Mouse (Mus musculus): Measurements from ENCODE around the gene Hpf1.
A peak's percentile ranks its signal among the peaks of the same experiment; 100 is the strongest.

The Hpf1 gene

DNA sequence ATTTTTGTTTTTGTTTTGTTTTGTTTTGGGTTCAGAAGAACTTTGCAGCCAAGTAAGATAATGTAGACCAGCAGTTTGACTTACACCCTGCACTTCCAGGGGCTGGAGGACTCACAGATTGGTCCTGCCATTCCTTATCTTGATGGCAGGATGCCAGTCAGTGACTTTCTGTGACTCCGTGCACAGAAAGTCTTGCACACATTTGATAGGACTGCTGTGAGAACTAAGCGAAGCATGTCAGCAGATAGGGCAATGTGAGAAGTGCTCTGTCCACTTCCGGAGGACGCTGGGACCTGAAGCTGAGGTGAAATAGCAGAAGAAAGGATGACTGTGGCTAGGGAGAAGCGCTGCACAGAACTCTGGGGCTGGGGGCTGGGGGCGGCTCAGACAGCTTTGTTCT lies 5.7 kb downstream of the Hpf1 start:
- no peak for DNase-seq (ENCODE audit: low read depth, low spot score)

DNA sequence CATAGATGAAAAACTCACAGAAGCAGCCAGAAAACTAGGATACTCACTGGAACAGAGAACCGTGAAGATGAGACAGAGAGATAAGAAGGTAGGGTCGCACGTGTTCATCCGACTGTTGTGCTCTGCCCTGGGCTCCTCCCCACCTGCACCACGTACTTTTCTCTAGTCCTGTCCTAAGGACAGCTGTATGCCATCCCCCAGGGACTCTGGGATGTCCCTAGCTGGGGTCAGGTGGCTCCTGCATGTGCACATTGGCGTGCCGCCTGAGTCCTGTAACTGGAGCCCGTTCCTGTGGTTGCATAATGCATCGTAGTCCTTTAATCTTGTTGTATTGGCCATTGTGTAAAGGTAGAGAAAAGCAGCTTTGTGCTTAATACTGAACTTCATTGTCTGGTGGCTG lies 9.9 kb downstream of the Hpf1 start:
- DNase-seq (ENCODE audit: low read depth, low spot score): peak; percentile 77

- DNase-seq (ENCODE audit: low read depth, low spot score): no peak
Observed at GRCm38 (mm10) chr8:60912081-60912480, 21.9 kb downstream of the Hpf1 start.

- no peak for DNase-seq (ENCODE audit: low read depth, low spot score)
Observed at GRCm38 (mm10) chr8:60912554-60912953, 22.3 kb downstream of the Hpf1 start.

DNA sequence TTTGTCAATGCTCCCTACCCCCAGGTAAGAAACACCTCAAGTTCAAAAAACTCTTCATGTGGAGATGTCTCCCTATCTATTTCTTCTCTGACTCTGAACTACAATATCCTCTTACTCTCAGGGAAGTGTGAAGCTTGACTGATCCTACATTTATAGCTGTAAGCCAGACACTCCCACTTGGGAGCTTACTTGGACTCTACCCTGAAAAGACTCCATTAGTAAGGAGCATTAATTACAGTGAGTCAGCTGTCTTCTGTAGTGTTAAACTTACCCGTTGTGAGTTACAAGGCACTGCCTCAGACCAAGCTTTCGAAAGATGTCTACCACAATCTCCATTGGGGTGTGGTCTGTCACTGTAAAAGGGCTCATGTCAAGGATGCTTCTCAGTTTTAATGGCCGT lies 28.9 kb downstream of the Hpf1 start:
- DNase-seq (ENCODE audit: low read depth, low spot score): no peak

DNA sequence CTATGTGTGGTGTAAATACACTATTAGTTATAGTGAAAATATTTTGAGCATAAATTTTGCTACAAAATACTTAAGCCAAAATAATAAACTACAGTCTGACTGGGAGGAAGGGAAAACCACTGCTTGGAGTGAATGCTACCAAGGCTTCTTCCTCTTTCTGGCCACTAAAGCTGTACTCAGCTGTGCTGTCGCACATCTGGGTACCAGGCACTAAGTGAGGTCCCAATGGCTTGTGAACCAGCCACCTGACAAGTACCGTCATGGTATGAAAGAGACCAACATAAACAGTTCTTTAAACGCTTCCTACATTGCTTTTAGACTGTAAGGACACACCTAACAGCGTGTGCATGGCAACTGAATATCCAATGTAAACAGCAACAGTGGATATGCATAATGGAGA lies 30.0 kb downstream of the Hpf1 start:
- no peak for DNase-seq (ENCODE audit: low read depth, low spot score)

GRCm38 (mm10) chr8:60933617-60934016 lies 43.4 kb downstream of the Hpf1 start:
- DNase-seq (ENCODE audit: low read depth, low spot score): no peak

DNA sequence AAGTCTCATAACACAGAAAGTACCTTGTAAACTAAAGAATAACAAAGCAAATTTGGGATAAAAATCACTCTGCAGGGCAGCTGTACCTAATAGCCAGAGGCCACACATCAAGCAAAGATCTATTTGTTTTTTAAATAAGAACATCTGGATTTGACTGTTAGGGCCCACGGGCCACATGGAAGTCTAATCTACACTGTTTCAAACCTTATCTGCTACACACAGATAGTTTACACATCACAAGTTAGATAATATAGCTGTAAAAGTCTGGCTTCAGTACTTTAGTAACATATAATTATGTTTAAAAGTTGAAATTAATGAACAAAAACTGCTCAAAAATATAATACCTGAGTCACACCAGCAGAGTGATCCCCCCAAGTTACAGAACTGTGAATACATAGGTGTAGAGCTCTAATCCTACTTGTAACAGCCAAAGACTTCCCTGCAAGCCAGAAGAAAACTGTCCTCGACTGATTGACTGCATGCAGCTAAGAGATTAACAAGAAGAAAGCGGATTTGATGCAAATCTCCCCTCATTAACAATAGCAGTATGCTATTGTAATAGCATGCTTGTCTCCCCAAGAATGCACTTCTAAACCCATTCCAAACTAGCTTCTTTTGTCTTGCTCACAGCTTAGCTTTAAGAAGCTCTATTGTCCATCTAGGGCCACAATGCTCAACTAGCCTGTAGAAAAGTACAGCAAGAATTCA lies 48.7 kb downstream of the Hpf1 start:
- DNase-seq (ENCODE audit: low read depth, low spot score): no peak

- no peak for DNase-seq (ENCODE audit: low read depth, low spot score)
Observed at GRCm38 (mm10) chr8:60942867-60943266, 52.6 kb downstream of the Hpf1 start.

GRCm38 (mm10) chr8:60947503-60947902 lies 57.3 kb downstream of the Hpf1 start:
- DNase-seq (ENCODE audit: low read depth, low spot score): no peak

GRCm38 (mm10) chr8:60949859-60950258 lies 59.6 kb downstream of the Hpf1 start:
- no peak for DNase-seq (ENCODE audit: low read depth, low spot score)

DNA sequence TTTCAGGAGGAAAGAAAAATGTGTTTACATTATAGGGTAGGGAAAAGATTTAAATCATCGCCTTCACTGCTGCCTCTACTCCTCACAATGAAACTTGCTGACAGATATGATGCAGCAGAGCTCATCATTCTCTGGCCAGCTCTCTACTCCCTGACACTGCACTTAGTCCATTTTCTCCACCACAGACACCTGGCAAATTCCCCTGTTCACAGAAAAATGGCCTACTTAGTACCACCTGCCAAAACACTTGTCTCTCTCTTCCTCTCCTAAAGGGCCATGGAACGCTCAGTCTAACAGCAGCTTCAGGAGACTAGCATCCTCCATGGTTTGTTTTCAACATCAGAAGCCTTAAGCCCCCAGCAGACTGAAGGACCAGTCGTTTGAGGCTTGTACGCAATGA lies 61.1 kb downstream of the Hpf1 start:
- DNase-seq (ENCODE audit: low read depth, low spot score): no peak

DNA sequence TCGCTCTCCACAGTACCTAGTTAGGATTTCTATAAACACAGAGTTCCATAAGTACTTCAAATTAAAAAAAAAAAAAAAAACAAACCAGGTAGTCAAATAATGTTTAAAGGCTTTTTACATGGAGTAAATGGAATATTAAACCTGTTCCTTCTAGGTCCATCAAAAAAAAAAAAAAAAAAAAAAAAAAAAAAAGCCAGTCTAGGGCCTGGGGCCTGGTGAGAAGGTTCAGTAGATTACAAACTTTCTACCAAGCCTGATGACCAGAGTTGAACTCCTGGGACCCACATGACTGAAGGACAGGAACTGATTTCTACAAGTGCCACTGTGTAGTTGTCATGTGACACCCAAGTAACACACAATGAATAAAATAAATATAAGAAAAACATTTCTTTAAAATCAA lies 61.5 kb downstream of the Hpf1 start:
- DNase-seq (ENCODE audit: low read depth, low spot score): no peak

- DNase-seq (ENCODE audit: low read depth, low spot score): no peak
Observed at GRCm38 (mm10) chr8:60952803-60953202, 62.6 kb downstream of the Hpf1 start.

- DNase-seq (ENCODE audit: low read depth, low spot score): peak; percentile 86
Observed at GRCm38 (mm10) chr8:60954281-60955014, 64.2 kb downstream of the Hpf1 start.

- DNase-seq (ENCODE audit: low read depth, low spot score): no peak
Observed at GRCm38 (mm10) chr8:60956847-60957246, 66.6 kb downstream of the Hpf1 start.
